Mouse (Mus musculus): ENCODE measurements at regions not wholly inside any gene's neighbourhood (a gene's known extent, or its start where the extent isn't known, plus 50 kb on each side); places are given as distances from the start of the nearest gene placed in this dataset.
A peak's percentile ranks its signal among the peaks of the same experiment; 100 is the strongest.

GRCm38 (mm10) chr16:44662966-44663600, 61.0 kb upstream of the Nepro start:
- no peak for ATAC-seq
- no peak overlapping the region for H3K27ac ChIP-seq (ENCODE audit: low read depth, low read length)
- H3K9me3 ChIP-seq (ENCODE audit: low read length), result no peaks in the 10 kb centered on the region
- 31% methylated on average over 6 of the region's 6 CpGs for WGBS
- H3K27me3 ChIP-seq (ENCODE audit: insufficient read depth, low read length), result no peaks in the 10 kb centered on the region
- H3K4me2 ChIP-seq (ENCODE audit: low read depth), result no peak overlapping the region
- no peak overlapping the region for H3K9ac ChIP-seq
- no peak overlapping the region for H3K4me3 ChIP-seq (ENCODE audit: low read depth, low read length)
- DNase-seq, result no peak
- 0 out of 2 replicates have a peak, but pooled peaks cover 5% of the 10 kb centered on the region for H3K4me1 ChIP-seq (ENCODE audit: insufficient read depth)
- TF ChIP-seq CTCF (IDR thresholded peaks at IDR 0.05; ENCODE audit: low read depth), result no peak
- no peaks in the 10 kb centered on the region for H3K36me3 ChIP-seq (ENCODE audit: insufficient read depth)

- no peaks in the 10 kb centered on the region for H3K27me3 ChIP-seq (ENCODE audit: insufficient read depth, low read length)
- no peak overlapping the region for H3K27ac ChIP-seq (ENCODE audit: low read depth, low read length)
- H3K4me1 ChIP-seq (ENCODE audit: insufficient read depth), result 0 out of 2 replicates have a peak, but pooled peaks cover 5% of the 10 kb centered on the region
- 10% methylated on average over 4 of the region's 4 CpGs for WGBS
- peak; percentile 85 for ATAC-seq
- no peaks in the 10 kb centered on the region for H3K36me3 ChIP-seq (ENCODE audit: insufficient read depth)
- TF ChIP-seq CTCF (IDR thresholded peaks at IDR 0.05; ENCODE audit: low read depth), result no peak
- H3K4me2 ChIP-seq (ENCODE audit: low read depth), result no peak overlapping the region
- peak; percentile 54 for DNase-seq
- H3K4me3 ChIP-seq (ENCODE audit: low read depth, low read length), result no peak overlapping the region
- H3K9me3 ChIP-seq (ENCODE audit: low read length), result no peaks in the 10 kb centered on the region
- H3K9ac ChIP-seq, result no peak overlapping the region
Observed at GRCm38 (mm10) chr16:44660996-44661876, 62.9 kb upstream of the Nepro start.

DNA sequence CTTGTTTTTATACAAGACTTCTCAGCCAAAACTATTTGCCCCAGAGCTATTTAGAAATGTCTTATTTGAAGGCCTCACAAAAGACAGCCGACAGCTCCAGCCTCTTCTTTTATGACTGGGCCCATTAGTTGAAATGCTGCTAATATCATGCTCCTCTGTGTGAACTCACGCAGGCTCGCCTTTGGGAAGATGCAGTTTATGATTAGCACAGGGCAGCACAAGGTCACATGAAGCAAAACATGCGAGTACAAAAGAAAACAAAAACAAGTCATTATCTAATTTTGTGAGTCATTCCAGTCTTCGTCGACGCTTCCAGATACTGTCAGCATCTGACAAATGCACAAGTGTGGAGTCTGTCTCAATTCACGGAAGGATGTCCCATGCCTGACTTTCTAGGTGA, 65.8 kb upstream of the Nepro start:
- H3K27ac ChIP-seq (ENCODE audit: low read depth, low read length), result no peak overlapping the region
- H3K4me1 ChIP-seq (ENCODE audit: insufficient read depth), result no peaks in the 10 kb centered on the region
- no peak overlapping the region for H3K4me2 ChIP-seq (ENCODE audit: low read depth)
- DNase-seq, result no peak
- TF ChIP-seq CTCF (IDR thresholded peaks at IDR 0.05; ENCODE audit: low read depth), result no peak
- no peak for ATAC-seq
- H3K9ac ChIP-seq, result no peak overlapping the region
- H3K4me3 ChIP-seq (ENCODE audit: low read depth, low read length), result no peak overlapping the region
- H3K36me3 ChIP-seq (ENCODE audit: insufficient read depth), result no peaks in the 10 kb centered on the region
- no peaks in the 10 kb centered on the region for H3K27me3 ChIP-seq (ENCODE audit: insufficient read depth, low read length)
- no peaks in the 10 kb centered on the region for H3K9me3 ChIP-seq (ENCODE audit: low read length)
- WGBS, result 33% methylated on average over 8 of the region's 8 CpGs

GRCm38 (mm10) chr16:44656181-44656580, 67.9 kb upstream of the Nepro start:
- ATAC-seq, result no peak
- H3K4me2 ChIP-seq (ENCODE audit: low read depth), result no peak overlapping the region
- DNase-seq, result no peak
- WGBS, result 100% methylated on average over 1 of the region's 1 CpGs
- no peaks in the 10 kb centered on the region for H3K4me1 ChIP-seq (ENCODE audit: insufficient read depth)
- no peaks in the 10 kb centered on the region for H3K9me3 ChIP-seq (ENCODE audit: low read length)
- H3K36me3 ChIP-seq (ENCODE audit: insufficient read depth), result no peaks in the 10 kb centered on the region
- TF ChIP-seq CTCF (IDR thresholded peaks at IDR 0.05; ENCODE audit: low read depth), result no peak
- no peak overlapping the region for H3K27ac ChIP-seq (ENCODE audit: low read depth, low read length)
- no peak overlapping the region for H3K9ac ChIP-seq
- H3K27me3 ChIP-seq (ENCODE audit: insufficient read depth, low read length), result no peaks in the 10 kb centered on the region
- no peak overlapping the region for H3K4me3 ChIP-seq (ENCODE audit: low read depth, low read length)

DNA sequence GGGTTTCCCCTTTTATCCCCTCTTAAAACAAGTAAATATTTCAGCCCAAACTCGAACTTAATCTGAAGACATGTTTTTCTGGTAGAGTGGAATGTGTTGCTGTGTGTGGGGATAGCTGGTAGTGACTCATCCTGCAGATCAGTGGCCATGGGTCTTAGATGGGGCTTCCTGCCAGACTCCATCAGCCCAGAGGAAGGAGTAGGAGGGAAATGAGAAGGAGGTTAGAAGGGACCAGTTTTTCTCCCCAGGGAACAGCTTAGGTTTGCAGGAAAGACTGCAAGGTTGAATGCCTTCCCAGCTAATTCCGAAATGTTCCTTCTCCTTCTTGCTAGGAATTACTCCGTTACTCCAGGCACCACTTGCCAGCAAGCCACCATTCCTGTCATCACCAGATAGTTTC, 68.8 kb upstream of the Nepro start:
- DNase-seq (no peak), ATAC-seq (no peak)
- no peak overlapping the region for H3K4me3 ChIP-seq (ENCODE audit: low read depth, low read length)
- H3K27ac ChIP-seq (ENCODE audit: low read depth, low read length), result no peak overlapping the region
- no peak overlapping the region for H3K4me2 ChIP-seq (ENCODE audit: low read depth)
- no peaks in the 10 kb centered on the region for H3K27me3 ChIP-seq (ENCODE audit: insufficient read depth, low read length)
- no peaks in the 10 kb centered on the region for H3K36me3 ChIP-seq (ENCODE audit: insufficient read depth)
- TF ChIP-seq CTCF (IDR thresholded peaks at IDR 0.05; ENCODE audit: low read depth), result no peak
- H3K4me1 ChIP-seq (ENCODE audit: insufficient read depth), result no peaks in the 10 kb centered on the region
- H3K9me3 ChIP-seq (ENCODE audit: low read length), result no peaks in the 10 kb centered on the region
- 70% methylated on average over 3 of the region's 3 CpGs for WGBS
- no peak overlapping the region for H3K9ac ChIP-seq

GRCm38 (mm10) chr16:44648547-44649223, 75.4 kb upstream of the Nepro start:
- Histone ChIP-seq H3K4me3 (ENCODE audit: low read depth, low read length) (no peak overlapping the region), H3K36me3 (ENCODE audit: insufficient read depth) (no peaks in the 10 kb centered on the region), H3K9me3 (ENCODE audit: low read length) (no peaks in the 10 kb centered on the region), H3K4me2 (ENCODE audit: low read depth) (no peak overlapping the region), H3K27me3 (ENCODE audit: insufficient read depth, low read length) (no peaks in the 10 kb centered on the region), H3K9ac (no peak overlapping the region), H3K4me1 (ENCODE audit: insufficient read depth) (0 out of 2 replicates have a peak, but pooled peaks cover 3% of the 10 kb centered on the region), H3K27ac (ENCODE audit: low read depth, low read length) (no peak overlapping the region)
- WGBS, result 61% methylated on average over 2 of the region's 2 CpGs
- DNase-seq, result no peak
- no peak for TF ChIP-seq CTCF (IDR thresholded peaks at IDR 0.05; ENCODE audit: low read depth)
- no peak for ATAC-seq

Measured in forebrain, postnatal 0 days (tissue).